Mouse (Mus musculus): ENCODE results near the gene Prdm13. TPM values are rescaled to one million over a fixed set of nuclear protein-coding genes. Genes with fewer than 3 reads are reported as not detected.
A peak's percentile ranks its signal among the peaks of the same experiment; 100 is the strongest.

Prdm13 gene
- polyA plus RNA-seq (2015; fragmentation: Nextera tagmentation; extraction: Ambion mirVana) = not detected in 2 replicates

- Histone ChIP-seq H3K4me1 (ENCODE audit: insufficient read depth) (peaks cover 6% of the 10 kb centered on the region), H3K27me3 (ENCODE audit: insufficient read depth, low read length) (peaks cover 96% of the 10 kb centered on the region), H3K9me3 (ENCODE audit: low read length) (no peaks in the 10 kb centered on the region), H3K27ac (ENCODE audit: low read depth) (no peak within 1 kb of the TSS), H3K4me2 (ENCODE audit: low read depth, low read length) (no peak within 1 kb of the TSS), H3K9ac (replicated peaks) (no peak within 1 kb of the TSS), H3K36me3 (replicated peaks; ENCODE audit: insufficient read depth, low read length) (no peaks in the 10 kb centered on the region), H3K4me3 (ENCODE audit: low read depth, low read length) (no peak within 1 kb of the TSS)
- TF ChIP-seq CTCF (IDR thresholded peaks at IDR 0.05; ENCODE audit: low read depth) (no peak), EP300 (IDR thresholded peaks at IDR 0.05; ENCODE audit: low read depth) (no peak)
- WGBS (ENCODE audit: insufficient replicate concordance) = 2% methylated on average over 38 of the region's 38 CpGs
- DNase-seq (no peak), ATAC-seq (no peak)
Observed at GRCm38 (mm10) chr4:21685595-21686091, at the start of gene Prdm13. TSS of gene Prdm13 (minus strand) at chr4:21685963.

GRCm38 (mm10) chr4:21727615-21728165, 41.9 kb upstream of the Prdm13 start, which contains the start of gene Ccnc:
TSS of gene Ccnc (plus strand) at chr4:21727701.
- no peaks in the 10 kb centered on the region for H3K27me3 ChIP-seq (ENCODE audit: insufficient read depth, low read length)
- no peaks in the 10 kb centered on the region for H3K9me3 ChIP-seq (ENCODE audit: low read length)
- peaks cover 8% of the 10 kb centered on the region for H3K4me1 ChIP-seq (ENCODE audit: insufficient read depth)
- TF ChIP-seq CTCF (IDR thresholded peaks at IDR 0.05; ENCODE audit: low read depth) = no peak
- TF ChIP-seq EP300 (IDR thresholded peaks at IDR 0.05; ENCODE audit: low read depth) = peak; percentile 31; the same call in 1 of the 2 replicates
- DNase-seq (peak; percentile 94), ATAC-seq (peak; percentile 99)
- peak within 1 kb of the TSS; percentile 85 for H3K27ac ChIP-seq (ENCODE audit: low read depth)
- peak within 1 kb of the TSS; percentile 87 for H3K9ac ChIP-seq (replicated peaks)
- peak within 1 kb of the TSS; percentile 96 for H3K4me3 ChIP-seq (ENCODE audit: low read depth, low read length)
- WGBS (ENCODE audit: insufficient replicate concordance) = under 1% methylated on average over 37 of the region's 37 CpGs
- 0 out of 2 replicates have a peak, but pooled peaks cover under 1% of the 10 kb centered on the region for H3K36me3 ChIP-seq (replicated peaks; ENCODE audit: insufficient read depth, low read length)
- peak within 1 kb of the TSS; percentile 94 for H3K4me2 ChIP-seq (ENCODE audit: low read depth, low read length)

- no peaks in the 10 kb centered on the region for H3K27me3 ChIP-seq (ENCODE audit: insufficient read depth, low read length)
Observed at GRCm38 (mm10) chr4:21726912-21727614, 41.3 kb upstream of the Prdm13 start.

GRCm38 (mm10) chr4:21722752-21723334, 37.1 kb upstream of the Prdm13 start:
- Histone ChIP-seq H3K9me3 (ENCODE audit: low read length) (no peaks in the 10 kb centered on the region), H3K9ac (replicated peaks) (no peak overlapping the region), H3K4me1 (ENCODE audit: insufficient read depth) (0 out of 2 replicates have a peak, but pooled peaks cover 2% of the 10 kb centered on the region), H3K27ac (ENCODE audit: low read depth) (no peak overlapping the region), H3K4me3 (ENCODE audit: low read depth, low read length) (no peak overlapping the region), H3K4me2 (ENCODE audit: low read depth, low read length) (no peak overlapping the region), H3K36me3 (replicated peaks; ENCODE audit: insufficient read depth, low read length) (no peaks in the 10 kb centered on the region), H3K27me3 (ENCODE audit: insufficient read depth, low read length) (no peaks in the 10 kb centered on the region)
- WGBS (ENCODE audit: insufficient replicate concordance) = 50% methylated on average over 7 of the region's 7 CpGs
- DNase-seq = no peak
- ATAC-seq = no peak
- TF ChIP-seq CTCF (IDR thresholded peaks at IDR 0.05; ENCODE audit: low read depth) (no peak), EP300 (IDR thresholded peaks at IDR 0.05; ENCODE audit: low read depth) (no peak)

More at GRCm38 (mm10) chr4:21726912-21727614, 41.3 kb upstream of the Prdm13 start:
- peak overlapping the region; percentile 94 for H3K4me2 ChIP-seq (ENCODE audit: low read depth, low read length)
- under 1% methylated on average over 22 of the region's 22 CpGs for WGBS (ENCODE audit: insufficient replicate concordance)
- H3K4me3 ChIP-seq (ENCODE audit: low read depth, low read length) = peak overlapping the region; percentile 96
- peak overlapping the region; percentile 87 for H3K9ac ChIP-seq (replicated peaks)
- DNase-seq (no peak), ATAC-seq (peak; percentile 44; the same call in 1 of the 2 replicates)
- H3K27ac ChIP-seq (ENCODE audit: low read depth) = peak overlapping the region; percentile 85
- no peaks in the 10 kb centered on the region for H3K9me3 ChIP-seq (ENCODE audit: low read length)
- no peaks in the 10 kb centered on the region for H3K36me3 ChIP-seq (replicated peaks; ENCODE audit: insufficient read depth, low read length)
- TF ChIP-seq CTCF (IDR thresholded peaks at IDR 0.05; ENCODE audit: low read depth) (peak; percentile 79), EP300 (IDR thresholded peaks at IDR 0.05; ENCODE audit: low read depth) (no peak)
- peaks cover 8% of the 10 kb centered on the region for H3K4me1 ChIP-seq (ENCODE audit: insufficient read depth)

- peak; percentile 74 for ATAC-seq
- peak; percentile 84 for DNase-seq
- no peak for TF ChIP-seq EP300 (IDR thresholded peaks at IDR 0.05; ENCODE audit: low read depth)
- no peaks in the 10 kb centered on the region for H3K27me3 ChIP-seq (ENCODE audit: insufficient read depth, low read length)
- no peaks in the 10 kb centered on the region for H3K4me1 ChIP-seq (ENCODE audit: insufficient read depth)
- H3K9ac ChIP-seq (replicated peaks) = no peak overlapping the region
- WGBS (ENCODE audit: insufficient replicate concordance) = 3% methylated on average over 13 of the region's 13 CpGs
- H3K36me3 ChIP-seq (replicated peaks; ENCODE audit: insufficient read depth, low read length) = no peaks in the 10 kb centered on the region
- no peak overlapping the region for H3K27ac ChIP-seq (ENCODE audit: low read depth)
- no peaks in the 10 kb centered on the region for H3K9me3 ChIP-seq (ENCODE audit: low read length)
- no peak overlapping the region for H3K4me2 ChIP-seq (ENCODE audit: low read depth, low read length)
- H3K4me3 ChIP-seq (ENCODE audit: low read depth, low read length) = no peak overlapping the region
Observed at GRCm38 (mm10) chr4:21712147-21712546, 26.4 kb upstream of the Prdm13 start.

GRCm38 (mm10) chr4:21705046-21705445, 19.3 kb upstream of the Prdm13 start:
- no peak for TF ChIP-seq EP300 (IDR thresholded peaks at IDR 0.05; ENCODE audit: low read depth)
- no peak for TF ChIP-seq CTCF (IDR thresholded peaks at IDR 0.05; ENCODE audit: low read depth)
- ATAC-seq (no peak), DNase-seq (no peak)
- no peaks in the 10 kb centered on the region for H3K27me3 ChIP-seq (ENCODE audit: insufficient read depth, low read length)
- H3K9me3 ChIP-seq (ENCODE audit: low read length) = no peaks in the 10 kb centered on the region
- WGBS (ENCODE audit: insufficient replicate concordance) = 34% methylated on average over 1 of the region's 1 CpGs
- H3K4me2 ChIP-seq (ENCODE audit: low read depth, low read length) = no peak overlapping the region
- H3K4me1 ChIP-seq (ENCODE audit: insufficient read depth) = no peaks in the 10 kb centered on the region
- no peak overlapping the region for H3K27ac ChIP-seq (ENCODE audit: low read depth)
- no peak overlapping the region for H3K9ac ChIP-seq (replicated peaks)
- H3K36me3 ChIP-seq (replicated peaks; ENCODE audit: insufficient read depth, low read length) = no peaks in the 10 kb centered on the region
- no peak overlapping the region for H3K4me3 ChIP-seq (ENCODE audit: low read depth, low read length)
